Mouse (Mus musculus) embryo, embryonic 10.5 days (tissue): ENCODE results near the gene Ndufs2.

Experiments
- DNase-seq: peaks from one replicate; pipeline ENCODE4 v3.0.0-alpha.2; 2015; ENCODE audit warnings: low spot score

The Ndufs2 gene

DNA sequence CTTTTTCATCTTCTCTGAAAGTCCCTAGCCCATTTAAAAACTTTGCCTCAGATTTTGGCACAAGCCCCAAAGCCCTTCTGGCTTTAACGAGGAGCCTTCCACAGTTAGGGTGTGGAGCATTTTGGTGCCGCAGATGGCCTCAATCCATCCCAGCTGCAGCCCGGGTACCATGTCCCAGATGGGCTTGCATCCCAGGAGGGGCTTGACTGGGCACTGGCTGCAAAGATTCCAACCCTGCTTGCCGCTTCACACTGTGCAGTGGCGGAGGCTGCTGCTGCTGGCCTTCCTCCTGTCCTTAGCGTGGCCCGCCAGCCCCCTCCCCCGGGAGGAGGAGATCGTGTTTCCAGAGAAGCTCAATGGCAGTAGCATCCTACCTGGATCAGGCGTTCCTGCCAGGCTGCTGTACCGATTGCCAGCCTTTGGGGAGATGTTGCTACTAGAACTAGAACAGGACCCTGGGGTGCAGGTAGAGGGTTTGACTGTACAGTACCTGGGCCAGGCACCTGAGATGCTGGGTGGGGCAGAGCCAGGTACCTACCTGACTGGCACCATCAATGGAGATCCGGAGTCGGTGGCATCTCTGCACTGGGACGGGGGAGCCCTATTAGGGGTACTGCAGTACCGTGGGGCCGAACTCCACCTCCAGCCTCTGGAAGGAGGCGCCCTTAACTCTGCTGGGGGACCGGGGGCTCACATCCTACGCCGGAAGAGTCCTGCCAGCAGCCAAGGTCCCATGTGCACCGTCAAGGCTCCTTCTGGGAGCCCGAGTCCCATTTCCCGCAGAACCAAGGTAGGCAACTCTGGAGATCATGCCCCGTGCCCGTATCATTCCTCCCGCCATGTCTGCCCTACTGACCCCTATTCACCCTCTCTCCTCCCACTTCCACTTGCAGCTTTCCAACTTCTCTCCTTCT lies at the start of gene Ndufs2:
TSS of gene Ndufs2 (minus strand) at position 709 of the 914 bp plus-strand sequence.
- peak; percentile 55 for DNase-seq

- DNase-seq: no peak
These were observed 47.0 kb upstream of the Ndufs2 start for GRCm38 (mm10) chr1:171298226-171298625.

- no peak for DNase-seq
These were observed 43.8 kb upstream of the Ndufs2 start for GRCm38 (mm10) chr1:171295063-171295402.

DNA sequence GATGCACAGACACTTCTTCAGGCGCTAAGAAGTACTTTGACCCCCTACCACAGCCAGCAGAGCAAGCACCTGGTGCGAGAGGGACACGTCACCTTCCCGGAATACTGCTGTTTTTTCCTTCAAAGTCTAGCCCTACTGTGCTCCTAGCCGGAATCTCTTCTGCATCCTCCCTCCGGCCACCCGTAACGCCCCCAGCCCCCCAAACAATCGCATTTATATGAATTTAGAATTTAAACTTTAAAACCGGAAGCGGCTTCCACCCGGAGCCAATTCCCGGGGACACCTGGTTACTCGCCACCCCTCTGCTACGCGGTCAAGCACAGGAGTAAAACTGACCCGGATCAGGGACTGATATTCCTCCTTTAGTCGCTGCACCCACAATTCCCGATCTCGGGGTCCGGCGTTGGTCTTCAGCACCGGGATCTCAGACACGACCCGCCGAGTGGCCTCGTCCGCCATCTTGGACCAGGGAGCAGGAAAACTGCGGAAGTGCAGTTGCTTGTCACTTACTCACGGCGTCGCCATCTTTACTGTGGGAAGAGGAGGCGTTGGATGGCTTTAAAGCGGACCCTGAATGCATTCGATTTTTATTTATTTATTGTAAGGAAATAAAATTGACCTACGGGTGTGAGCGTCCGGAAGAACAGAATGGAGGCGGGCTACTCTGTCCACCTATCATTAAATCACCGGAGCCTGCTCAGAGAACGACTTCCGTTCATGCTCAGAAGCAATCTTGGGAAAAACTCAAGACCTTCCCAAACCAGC lies 43.3 kb upstream of the Ndufs2 start, which contains the start of gene Ufc1:
TSS of gene Ufc1 (minus strand) at position 727 of the 765 bp plus-strand sequence.
- DNase-seq: peak; percentile 92

GRCm38 (mm10) chr1:171293906-171294297 lies 42.7 kb upstream of the Ndufs2 start:
- DNase-seq: peak; percentile 37

DNA sequence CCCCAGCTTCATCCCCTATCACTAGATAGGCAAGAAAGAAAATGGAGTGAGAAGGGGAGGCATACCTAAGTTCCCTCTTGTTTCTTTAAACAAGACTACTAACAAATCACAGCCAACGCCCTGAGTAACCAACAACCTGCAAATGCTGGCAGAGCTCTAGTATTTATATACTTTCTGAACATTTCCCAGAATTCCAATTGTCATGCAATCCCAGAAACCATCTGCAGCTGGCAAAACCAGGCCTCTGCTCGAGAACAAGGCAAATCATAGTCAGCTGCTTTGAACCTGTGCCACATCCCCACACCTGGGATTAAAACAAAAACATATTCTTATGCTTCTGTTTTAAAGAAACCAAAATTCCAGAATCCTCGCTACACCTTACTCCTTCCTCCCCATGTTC lies 42.2 kb upstream of the Ndufs2 start:
- no peak for DNase-seq

GRCm38 (mm10) chr1:171288328-171288727 lies 37.1 kb upstream of the Ndufs2 start:
- DNase-seq: no peak

DNA sequence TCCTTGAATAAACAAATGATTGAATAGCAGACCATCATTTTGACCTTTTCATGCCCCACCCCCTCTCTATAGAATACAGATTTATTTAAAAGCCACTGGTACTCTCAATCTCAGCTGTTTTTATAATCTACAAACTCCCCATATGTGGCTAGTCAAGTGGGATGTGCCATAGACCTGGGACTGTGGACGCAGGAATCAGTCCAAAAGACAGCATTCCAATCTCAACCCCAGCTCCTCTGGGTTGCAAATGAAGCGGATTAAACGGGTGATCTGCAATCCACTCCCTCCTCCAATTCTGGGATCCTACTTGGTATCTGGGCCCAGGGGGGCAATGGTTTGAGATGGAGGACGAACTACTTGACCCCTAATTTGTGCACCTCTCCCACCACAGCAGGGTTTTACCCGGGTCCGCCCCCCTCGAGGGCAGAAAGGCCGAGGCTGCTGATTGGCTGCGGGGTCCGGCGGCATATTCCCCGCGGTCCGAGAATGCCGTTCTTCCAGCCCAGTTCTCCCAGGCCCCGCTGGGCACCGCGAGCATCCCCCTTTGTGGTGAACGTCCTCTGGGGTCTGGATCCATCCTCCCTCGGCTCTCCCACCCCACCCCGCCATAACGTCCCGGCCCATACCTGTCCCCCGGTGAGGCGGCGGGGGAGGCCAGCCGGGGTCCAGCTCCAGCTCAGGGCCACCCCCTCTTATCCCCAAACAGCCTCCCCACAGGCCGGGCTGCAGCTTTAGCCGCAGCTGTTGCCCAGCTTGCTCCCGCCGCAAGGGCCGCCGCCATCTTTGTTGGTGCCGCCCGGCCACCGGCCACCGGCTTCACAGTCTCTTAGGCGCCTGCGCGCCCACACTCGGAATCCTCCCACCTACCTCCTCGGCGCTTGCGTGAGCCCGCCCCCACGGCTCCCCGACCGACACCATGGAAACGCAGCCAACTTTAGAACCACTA lies 36.2 kb upstream of the Ndufs2 start, which contains the start of gene Usp21:
TSS of gene Usp21 (minus strand) at position 856 of the 946 bp plus-strand sequence.
- peak; percentile 96 for DNase-seq

DNA sequence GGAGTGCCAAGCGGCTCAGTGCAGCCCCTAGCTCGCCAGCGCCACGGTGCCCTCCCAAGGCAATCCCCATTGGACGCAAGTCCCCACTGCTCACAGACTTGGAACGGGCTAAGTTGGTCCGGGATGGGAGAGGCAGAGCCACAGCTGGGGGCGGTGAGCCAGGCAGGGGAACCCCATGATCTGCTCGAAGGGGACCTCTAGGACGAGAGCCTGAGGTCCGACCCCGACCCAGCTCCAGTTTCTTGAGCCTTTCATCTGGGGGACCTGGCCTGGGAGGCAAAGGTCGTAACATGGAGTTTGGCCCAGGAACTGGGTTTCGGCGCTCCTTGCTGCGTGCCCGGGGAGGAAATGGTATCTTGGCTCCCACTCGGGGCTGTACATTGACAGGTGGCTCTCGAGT lies 35.3 kb upstream of the Ndufs2 start:
- DNase-seq: no peak

GRCm38 (mm10) chr1:171285096-171285892 lies 34.1 kb upstream of the Ndufs2 start:
- no peak for DNase-seq

DNA sequence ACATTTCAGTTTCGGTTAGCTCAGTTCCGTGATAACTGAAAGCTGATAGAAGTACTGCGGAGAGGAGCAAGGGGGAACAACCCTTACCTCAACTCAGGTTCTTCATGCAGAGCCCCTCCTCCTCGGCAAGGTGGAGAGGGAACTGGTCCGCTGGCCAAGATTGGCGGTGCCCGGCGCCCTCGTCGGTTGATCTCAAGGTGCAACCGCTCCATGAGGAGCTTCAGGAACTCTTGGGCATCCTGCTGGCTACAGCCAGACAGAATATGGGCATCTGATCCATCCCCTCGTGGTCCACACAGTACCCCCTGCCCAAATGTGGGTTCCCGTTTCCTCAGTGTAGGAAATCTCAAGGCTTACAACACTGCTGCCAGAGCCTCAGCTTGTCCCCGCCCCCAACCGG lies 33.3 kb upstream of the Ndufs2 start:
- DNase-seq: no peak

DNA sequence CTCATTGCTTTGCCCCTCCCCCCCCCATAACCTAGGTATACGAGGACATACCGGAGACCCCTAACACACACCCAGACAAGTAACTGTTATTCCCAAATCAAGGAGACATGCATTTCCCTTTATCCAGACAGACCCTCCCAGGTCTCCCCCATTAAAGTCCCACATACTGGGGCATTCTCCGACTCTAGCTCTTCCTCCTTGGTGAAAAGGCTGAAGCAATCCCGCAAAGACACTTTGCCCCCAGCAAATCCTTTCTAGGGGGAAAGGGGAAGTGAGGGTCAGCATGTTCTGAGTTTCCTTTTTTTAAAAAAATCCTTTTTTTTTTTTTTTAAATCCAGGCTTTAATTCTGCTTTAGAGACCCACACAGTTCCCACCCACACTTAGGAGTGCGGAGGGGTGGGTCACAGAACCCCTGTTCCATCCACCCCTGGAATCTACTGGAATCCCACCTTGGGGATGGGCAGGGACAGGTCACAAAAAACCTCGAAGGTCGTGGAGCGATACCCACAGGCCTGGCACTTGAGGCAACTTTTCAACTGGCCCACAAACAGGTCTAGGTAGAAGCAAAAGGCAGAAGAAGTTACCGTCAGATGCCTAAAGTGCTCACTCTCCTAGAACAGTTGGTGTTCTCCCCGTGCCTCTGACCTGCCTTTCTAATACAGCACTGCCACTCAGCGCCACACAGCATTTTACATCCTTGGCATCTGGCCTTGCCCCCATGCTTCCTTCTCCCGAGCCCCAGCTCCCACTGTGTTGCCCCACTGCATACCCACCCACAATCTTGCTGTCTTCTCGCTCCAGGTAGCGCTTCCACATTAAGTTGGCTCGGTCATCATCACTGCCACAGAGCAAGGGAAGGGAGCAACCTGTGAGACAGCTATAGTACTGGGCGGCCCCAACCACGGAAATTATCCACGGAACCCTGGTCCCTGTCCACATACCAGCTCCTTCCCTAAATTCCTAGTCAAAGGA lies 32.3 kb upstream of the Ndufs2 start:
- no peak for DNase-seq

DNA sequence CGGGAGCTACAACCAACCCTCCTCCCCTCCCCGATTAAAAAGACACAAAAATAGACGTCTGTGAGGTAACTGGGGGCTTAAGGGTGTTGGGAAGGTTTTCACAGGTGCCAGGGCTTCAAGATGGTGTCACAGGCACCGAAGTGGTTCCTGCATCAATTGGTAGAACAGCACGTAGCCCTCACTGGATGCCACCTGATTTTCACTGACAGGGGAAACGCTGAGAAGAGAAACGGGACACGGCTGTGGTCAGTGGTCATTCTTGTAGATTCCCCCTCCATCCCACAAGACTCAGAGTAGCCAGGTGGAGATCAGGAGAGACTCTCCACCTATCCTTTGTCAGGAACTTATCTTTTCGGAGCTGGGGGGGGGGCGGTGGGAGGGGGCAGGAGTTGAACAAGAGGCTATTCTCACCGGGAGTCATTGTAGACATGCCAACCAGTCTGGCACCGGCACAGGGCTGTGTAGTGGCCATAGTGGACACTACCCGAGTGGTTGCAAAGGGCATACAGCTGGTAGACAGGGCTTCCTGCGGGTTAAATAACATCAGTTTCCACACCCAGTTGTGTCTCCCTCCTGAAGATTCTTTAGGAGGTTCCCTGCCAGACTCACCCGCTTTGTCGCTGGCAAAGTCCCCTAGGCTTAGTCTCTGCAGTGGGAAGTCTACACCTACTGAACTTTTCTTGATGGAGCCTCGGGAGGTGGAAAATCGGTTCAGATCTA lies 31.1 kb upstream of the Ndufs2 start:
- no peak for DNase-seq

- peak; percentile 88 for DNase-seq
These were observed 30.3 kb upstream of the Ndufs2 start for GRCm38 (mm10) chr1:171281528-171281923.

- DNase-seq: peak; percentile 98
These were observed 29.8 kb upstream of the Ndufs2 start, which contains the start of gene Ppox for GRCm38 (mm10) chr1:171280916-171281527. TSS of gene Ppox (minus strand) at chr1:171281186.

- no peak for DNase-seq
These were observed 29.2 kb upstream of the Ndufs2 start for GRCm38 (mm10) chr1:171280250-171280915.

DNA sequence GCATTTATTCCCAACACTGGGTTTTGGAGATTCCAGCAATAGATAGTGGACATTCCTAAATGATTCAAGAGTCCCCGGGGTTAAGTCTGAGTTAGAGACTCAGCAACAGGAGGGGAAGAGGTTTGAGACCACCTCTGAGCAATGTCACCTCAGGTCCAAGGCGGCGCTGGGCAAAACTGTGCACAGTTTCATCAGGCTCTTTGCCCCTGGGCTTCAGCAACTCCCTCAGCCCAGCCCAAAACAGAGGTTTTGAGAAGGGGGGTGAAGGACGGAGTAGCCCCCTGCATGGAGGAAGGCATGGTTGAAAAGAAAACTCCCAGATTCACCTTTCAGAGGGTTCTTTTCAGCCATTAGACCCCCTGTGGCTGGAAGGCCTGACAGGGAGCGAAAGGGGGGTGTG lies 28.5 kb upstream of the Ndufs2 start:
- no peak for DNase-seq
